Mouse (Mus musculus) limb, embryonic 13.5 days (tissue): ENCODE measurements around the gene Bpifb5. TPM values are rescaled to one million over a fixed set of nuclear protein-coding genes. Genes with fewer than 3 reads are reported as not detected.
"Not testable (repeated sequence)": the region's sequence is repeated elsewhere in the genome, so short reads cannot be mapped to it uniquely, and the experiment has no call there.

Experiments used
- ATAC-seq: fragments of 200-750 bp; cut with Nextera tagmentation; 2 replicates; pipeline ENCODE4 v1.8.0; 2017; ENCODE audit warnings: low read depth, moderate number of reproducible peaks, moderate TSS enrichment; ENCODE audit not compliant: low FRiP score
- H3K27ac ChIP-seq: fragments of 300-500 bp; sonication (generic); 2 replicates; pipeline ENCODE4 v1.5.1; 2015; ENCODE audit warnings: inconsistent platforms, mild to moderate bottlenecking, moderate library complexity
- H3K27me3 ChIP-seq: fragments of 300-500 bp; sonication (generic); 2 replicates; pipeline ENCODE4 v1.6.1; 2015; ENCODE audit warnings: mild to moderate bottlenecking, inconsistent platforms
- H3K36me3 ChIP-seq: fragments of 300-500 bp; sonication (generic); 2 replicates; pipeline ENCODE4 v1.6.1; 2015; ENCODE audit warnings: inconsistent platforms, mild to moderate bottlenecking, moderate library complexity
- H3K4me1 ChIP-seq: fragments of 300-500 bp; sonication (generic); 2 replicates; pipeline ENCODE4 v1.6.1; 2015; ENCODE audit warnings: inconsistent platforms
- H3K4me2 ChIP-seq: fragments of 300-500 bp; sonication (generic); replicated peaks from 2 replicates; pipeline ENCODE4 v1.6.1; 2015; ENCODE audit warnings: inconsistent platforms, mild to moderate bottlenecking, moderate library complexity
- H3K4me3 ChIP-seq: fragments of 300-500 bp; sonication (generic); 2 replicates; pipeline ENCODE4 v1.5.1; 2015; ENCODE audit warnings: moderate library complexity, mild to moderate bottlenecking, inconsistent platforms
- H3K9ac ChIP-seq: fragments of 300-500 bp; sonication (generic); 2 replicates; pipeline ENCODE4 v1.6.1; 2015; ENCODE audit warnings: mild to moderate bottlenecking, inconsistent platforms
- H3K9me3 ChIP-seq: fragments of 300-500 bp; sonication (generic); 2 replicates; pipeline ENCODE4 v1.6.1; 2016; ENCODE audit warnings: inconsistent platforms
- WGBS: fragments of 180-500 bp; shearing (Covaris S2); methylation state at CpG from one replicate; pipeline ENCODE4 v1.1.7; 2015; 5-methylcytosine and 5-hydroxymethylcytosine counted together
- polyA plus RNA-seq: library from polyadenylated mRNA; unstranded; fragments of >200 nt; fragmentation: Nextera tagmentation; extraction: Ambion mirVana; gene quantifications from 2 replicates; pipeline ENCODE4 v1.2.1, GENCODE M21; 2015

The Bpifb5 gene
- polyA plus RNA-seq, 1 experiment from 2014 or later = 0.14 TPM

DNA sequence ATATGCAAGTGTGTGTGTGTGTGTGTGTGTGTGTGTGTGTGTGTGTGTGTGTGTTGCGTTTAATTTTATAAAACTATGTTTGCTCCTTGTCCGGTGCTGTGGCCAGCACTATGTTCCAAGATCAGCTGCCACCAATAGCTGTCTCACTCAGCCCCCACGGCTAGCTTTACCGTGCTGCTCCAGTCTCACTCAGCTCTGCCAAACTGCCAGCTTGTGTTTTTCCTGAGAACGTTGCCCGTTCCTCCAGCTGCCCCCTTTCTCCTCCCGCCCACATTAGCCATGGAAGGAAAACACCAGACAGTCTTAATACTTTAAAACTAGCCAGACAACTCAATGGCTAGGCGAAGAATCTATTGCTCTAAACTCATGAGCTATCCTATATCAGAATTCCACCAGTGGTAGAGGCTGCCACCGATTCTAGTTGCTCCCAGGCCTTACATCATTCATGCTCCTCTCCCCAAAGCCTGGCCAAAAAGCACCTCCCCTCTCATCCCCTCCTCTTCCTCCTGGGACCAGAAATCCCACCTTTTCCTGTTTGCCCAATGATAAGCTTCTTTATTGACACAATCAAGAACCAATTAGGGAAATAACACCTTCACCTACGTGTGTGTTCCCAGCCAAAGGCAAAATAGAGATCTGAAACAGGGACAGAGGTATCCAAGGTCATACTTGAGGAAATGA is 20.0 kb downstream of the Bpifb5 start:
- H3K4me2 ChIP-seq = no peak overlapping the region
- ATAC-seq = no peak
- WGBS = 87% methylated on average over 10 of the region's 10 CpGs
- H3K9ac ChIP-seq = no peak overlapping the region
- no peaks in the 10 kb centered on the region for H3K36me3 ChIP-seq
- H3K4me3 ChIP-seq = no peak overlapping the region
- H3K27ac ChIP-seq = no peak overlapping the region
- H3K4me1 ChIP-seq = no peaks in the 10 kb centered on the region
- no peaks in the 10 kb centered on the region for H3K9me3 ChIP-seq
- no peaks in the 10 kb centered on the region for H3K27me3 ChIP-seq

DNA sequence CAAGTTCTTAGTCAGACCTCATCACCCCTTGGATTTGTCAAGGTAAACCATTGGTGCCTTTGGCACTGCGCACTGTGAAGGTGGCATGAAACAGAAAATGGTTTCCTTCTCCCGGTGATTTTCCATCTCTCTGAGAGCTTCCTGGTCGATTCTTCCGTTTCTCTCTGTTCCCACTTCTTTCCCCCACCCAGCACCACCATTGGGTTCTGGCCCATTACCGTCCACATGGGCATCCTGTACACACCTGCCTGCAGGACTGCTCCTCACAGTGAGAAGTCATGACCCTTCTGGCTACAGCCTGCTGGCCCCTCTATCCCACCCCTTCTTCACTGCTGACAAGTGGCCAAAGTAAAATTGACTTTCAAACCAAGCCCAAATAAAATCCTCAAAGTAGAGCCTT is 21.8 kb downstream of the Bpifb5 start:
- no peak overlapping the region for H3K9ac ChIP-seq
- no peaks in the 10 kb centered on the region for H3K4me1 ChIP-seq
- 93% methylated on average over 5 of the region's 5 CpGs for WGBS
- ATAC-seq = no peak
- no peaks in the 10 kb centered on the region for H3K27me3 ChIP-seq
- H3K9me3 ChIP-seq = no peaks in the 10 kb centered on the region
- H3K36me3 ChIP-seq = no peaks in the 10 kb centered on the region
- no peak overlapping the region for H3K4me2 ChIP-seq
- no peak overlapping the region for H3K4me3 ChIP-seq
- H3K27ac ChIP-seq = no peak overlapping the region

DNA sequence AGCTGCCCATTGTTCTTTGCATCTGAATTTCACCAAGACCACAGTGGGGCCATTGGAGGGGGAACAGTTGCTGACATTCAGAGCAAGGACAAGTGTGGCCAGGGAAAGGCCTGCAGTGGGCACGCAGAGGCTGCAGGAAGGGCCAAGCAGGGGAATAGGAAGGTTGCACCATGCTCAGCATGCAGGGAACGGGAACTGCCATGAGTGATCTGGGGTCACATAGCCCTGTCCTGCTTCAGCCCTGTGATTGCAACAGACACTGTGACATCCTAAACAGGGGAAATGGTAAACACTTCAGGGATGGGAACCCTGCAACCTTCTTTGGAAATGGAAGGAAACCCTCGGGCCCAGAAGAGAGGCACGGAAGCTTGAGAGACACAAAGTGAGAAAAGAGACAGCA is 31.7 kb downstream of the Bpifb5 start:
- not testable (repeated sequence) for H3K4me3 ChIP-seq, H3K27ac ChIP-seq, H3K36me3 ChIP-seq, H3K9ac ChIP-seq, H3K27me3 ChIP-seq, ATAC-seq, H3K4me2 ChIP-seq, H3K9me3 ChIP-seq, H3K4me1 ChIP-seq
- 84% methylated on average over 2 of the region's 4 CpGs for WGBS

DNA sequence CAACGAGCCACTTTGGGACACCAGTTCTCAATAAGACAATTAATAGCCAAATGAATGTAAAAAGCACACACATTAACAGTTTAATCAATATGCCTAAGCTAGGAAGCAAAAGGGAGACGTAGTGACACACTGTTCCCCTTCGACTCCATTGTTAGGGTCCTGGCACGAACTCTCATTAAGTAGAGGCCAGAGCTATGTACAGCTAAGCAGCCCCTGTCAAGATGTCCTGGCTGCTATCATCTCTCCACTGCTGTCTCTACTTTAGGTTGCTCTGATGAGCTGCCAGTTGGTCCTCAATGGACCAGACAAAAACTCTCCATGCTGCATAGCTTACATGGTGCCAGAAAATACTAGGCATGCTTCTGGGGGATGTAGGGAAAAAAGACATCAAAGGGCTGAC is 32.2 kb downstream of the Bpifb5 start:
- Histone ChIP-seq H3K36me3 (no peaks in the 10 kb centered on the region), H3K27ac (no peak overlapping the region), H3K27me3 (no peaks in the 10 kb centered on the region), H3K9me3 (no peaks in the 10 kb centered on the region), H3K4me3 (no peak overlapping the region), H3K4me1 (no peaks in the 10 kb centered on the region), H3K4me2 (no peak overlapping the region), H3K9ac (no peak overlapping the region)
- no peak for ATAC-seq
- 81% methylated on average over 4 of the region's 4 CpGs for WGBS

DNA sequence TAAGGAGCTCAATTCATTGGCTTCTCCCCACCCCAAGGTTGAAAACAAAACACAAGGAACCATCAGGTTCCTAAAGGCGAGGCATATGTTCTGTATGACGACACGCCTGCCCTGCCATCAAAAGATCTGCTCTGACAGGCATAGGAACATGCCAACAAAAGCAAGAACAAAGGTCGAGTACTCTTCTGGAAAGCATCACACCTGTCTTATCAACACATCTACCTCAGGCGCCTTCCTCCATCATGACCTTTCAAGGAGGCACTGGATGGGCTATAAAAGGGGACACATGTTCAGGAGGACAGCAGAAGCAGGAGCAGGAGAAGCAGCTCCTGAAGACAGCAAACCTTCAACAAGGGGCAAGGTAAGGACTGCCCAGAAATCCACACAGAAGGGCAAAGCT is 34.0 kb downstream of the Bpifb5 start, which contains the start of gene Bpifb9a:
TSS of gene Bpifb9a (plus strand) at position 301 of the 400 bp plus-strand sequence.
- not testable (repeated sequence) for ATAC-seq, H3K4me3 ChIP-seq, H3K36me3 ChIP-seq, H3K4me1 ChIP-seq, H3K4me2 ChIP-seq, H3K9ac ChIP-seq, H3K27me3 ChIP-seq, H3K9me3 ChIP-seq, H3K27ac ChIP-seq
- WGBS = 84% methylated on average over 5 of the region's 5 CpGs

DNA sequence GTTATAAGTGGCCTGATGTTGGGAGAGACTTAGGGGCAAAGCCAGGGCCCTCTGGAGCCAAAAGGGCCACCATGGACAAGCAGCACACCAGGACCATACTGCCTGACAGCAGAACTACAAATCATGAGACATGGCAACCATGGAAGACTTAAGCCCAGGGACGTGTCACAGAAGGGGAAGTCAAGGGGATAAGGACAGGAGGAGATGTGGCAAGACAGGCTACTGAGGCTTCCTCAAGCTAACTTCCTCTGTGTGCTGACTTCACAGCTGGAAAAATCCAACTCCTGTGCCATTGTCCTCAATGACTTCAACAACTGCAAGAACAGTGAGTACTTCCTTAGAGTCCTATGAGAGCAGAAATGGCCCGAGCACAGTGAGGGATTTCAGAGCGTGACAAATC is 40.9 kb downstream of the Bpifb5 start:
- WGBS = 82% methylated on average over 3 of the region's 3 CpGs
- not testable (repeated sequence) for H3K4me3 ChIP-seq

More for the DNA sequence above, 40.9 kb downstream of the Bpifb5 start:
- H3K9ac ChIP-seq, H3K27ac ChIP-seq, ATAC-seq, H3K4me2 ChIP-seq, H3K36me3 ChIP-seq, H3K4me1 ChIP-seq, H3K27me3 ChIP-seq, H3K9me3 ChIP-seq: not testable (repeated sequence)

Other genes starting within 250 kb of the Bpifb5 start
- gene Bpifa6, start 248.8 kb upstream of the Bpifb5 start, polyA plus RNA-seq = not detected in 2 replicates
- not detected in 2 replicates for gene Bpifa2, start 215.5 kb upstream of the Bpifb5 start, polyA plus RNA-seq
- not detected in 2 replicates for gene Bpifa3, start 93.4 kb upstream of the Bpifb5 start, polyA plus RNA-seq
- not detected in 2 replicates for gene Bpifa1, start 80.9 kb upstream of the Bpifb5 start, polyA plus RNA-seq
- gene Bpifa5, start 61.1 kb upstream of the Bpifb5 start, polyA plus RNA-seq = not detected in 2 replicates
- not detected in 2 replicates for gene Bpifb1, start 32.9 kb upstream of the Bpifb5 start, polyA plus RNA-seq
- gene Bpifb9a, start 34.1 kb downstream of the Bpifb5 start, polyA plus RNA-seq = not detected in 2 replicates
- not detected in 2 replicates for gene Bpifb9b, start 83.5 kb downstream of the Bpifb5 start, polyA plus RNA-seq
- 19.6 and 21.9 TPM in 2 replicates for gene Cdk5rap1, start 149.3 kb downstream of the Bpifb5 start, polyA plus RNA-seq
- 7.4 and 8.2 TPM in 2 replicates for gene Snta1, start 184.4 kb downstream of the Bpifb5 start, polyA plus RNA-seq
- 48.3 and 52.2 TPM in 2 replicates for gene Cbfa2t2, start 212.7 kb downstream of the Bpifb5 start, polyA plus RNA-seq